Mouse (Mus musculus) CH12.LX (cell line): Measurements from ENCODE around the gene Zscan29. TPM values are rescaled to one million over a fixed set of nuclear protein-coding genes. Genes with fewer than 3 reads are reported as not detected.

Experiments
- DNase-seq: peaks from one replicate; pipeline ENCODE4 v3.0.0-alpha.2; 2013; ENCODE audit errors: extremely low read depth
- H3K27ac ChIP-seq: 2 replicates; pipeline ENCODE4 v1.5.1; 2012; ENCODE audit warnings: low read depth, mild to moderate bottlenecking, control low read depth, moderate library complexity; ENCODE audit not compliant: insufficient read depth
- H3K27me3 ChIP-seq: replicated peaks from 2 replicates; pipeline ENCODE3; 2012; ENCODE audit warnings: inconsistent platforms
- H3K36me3 ChIP-seq, 2 experiments: replicated peaks in 1 of 2; 2 replicates each; pipeline versions ENCODE3 to v1.6.1; 2012; ENCODE audit warnings: inconsistent platforms in 1 of 2, low read length in 1 of 2, mild to moderate bottlenecking in 1 of 2, mixed read lengths in 1 of 2, moderate library complexity in 1 of 2; ENCODE audit not compliant: control insufficient read depth in 1 of 2, insufficient read depth in 1 of 2
- H3K4me1 ChIP-seq, 2 experiments: 2 replicates each; pipeline ENCODE4 v1.6.1; 2012; ENCODE audit warnings: inconsistent platforms in 1 of 2, moderate library complexity in 1 of 2; ENCODE audit not compliant: insufficient read depth in 2 of 2, control insufficient read depth in 1 of 2
- H3K4me2 ChIP-seq: 2 replicates; pipeline ENCODE4 v1.6.1; 2012; ENCODE audit warnings: low read depth, mild to moderate bottlenecking, control low read depth; ENCODE audit not compliant: poor library complexity, insufficient read depth, severe bottlenecking
- H3K4me3 ChIP-seq, 3 experiments: fragments of 150-350 bp in 1 of 3; sonication (generic) in 1 of 3; replicated peaks in 1 of 3; 2 replicates each; pipeline versions ENCODE3 to v1.5.1; 2011 to 2012; ENCODE audit warnings: low read depth in 2 of 3, low read length in 2 of 3, mild to moderate bottlenecking in 2 of 3, moderate library complexity in 2 of 3, control low read depth in 1 of 3, improper control_type of control experiment in 1 of 3, inconsistent platforms in 1 of 3, mixed read lengths in 1 of 3; ENCODE audit not compliant: poor library complexity in 1 of 3
- H3K79me2 ChIP-seq: replicated peaks from 2 replicates; pipeline ENCODE4 v1.6.1; 2012; ENCODE audit warnings: mild to moderate bottlenecking, moderate library complexity; ENCODE audit not compliant: control insufficient read depth, poor library complexity, insufficient read depth, severe bottlenecking; ENCODE audit errors: extremely low read depth
- H3K9ac ChIP-seq: 2 replicates; pipeline ENCODE4 v1.6.1; 2012; ENCODE audit warnings: low read depth, mild to moderate bottlenecking, control low read depth, moderate library complexity; ENCODE audit not compliant: insufficient read depth
- H3K9me3 ChIP-seq: replicated peaks from 2 replicates; pipeline ENCODE3; 2012; ENCODE audit warnings: low read length, inconsistent platforms, mixed read lengths
- CHD2 ChIP-seq: IDR thresholded peaks from 2 replicates; pipeline ENCODE4 v1.6.1; 2011; ENCODE audit warnings: low read length, improper control_type of control experiment
- CTCF ChIP-seq, 2 experiments: IDR thresholded peaks in 1 of 2; conservative IDR thresholded peaks in 1 of 2; 2 replicates each; pipeline ENCODE4 v1.5.1; 2011 to 2012; ENCODE audit warnings: low read depth in 2 of 2, low read length in 2 of 2, improper control_type of control experiment in 1 of 2, inconsistent platforms in 1 of 2, mild to moderate bottlenecking in 1 of 2, moderate library complexity in 1 of 2
- ELF1 ChIP-seq: IDR thresholded peaks from 2 replicates; pipeline ENCODE4 v1.6.1; 2014; ENCODE audit warnings: low read depth, mild to moderate bottlenecking, inconsistent platforms, low read length, improper control_type of control experiment
- GABPA ChIP-seq: IDR thresholded peaks from 2 replicates; pipeline ENCODE4 v1.6.1; 2012; ENCODE audit warnings: low read depth, low read length, improper control_type of control experiment, inconsistent platforms; ENCODE audit not compliant: insufficient replicate concordance
- HCFC1 ChIP-seq: IDR thresholded peaks from 2 replicates; pipeline ENCODE4 v1.6.1; 2012; ENCODE audit warnings: low read depth, mild to moderate bottlenecking, inconsistent platforms, low read length, improper control_type of control experiment
- IRF4 ChIP-seq: IDR thresholded peaks from 2 replicates; pipeline ENCODE4 v1.6.1; 2014; ENCODE audit warnings: low read depth, mild to moderate bottlenecking, inconsistent platforms, low read length, improper control_type of control experiment
- JUND ChIP-seq: conservative IDR thresholded peaks from 2 replicates; pipeline ENCODE4 v1.6.1; 2011; ENCODE audit warnings: low read depth, low read length, improper control_type of control experiment
- KAT2A ChIP-seq: IDR thresholded peaks from 2 replicates; pipeline ENCODE4 v1.6.1; 2012; ENCODE audit warnings: low read length, improper control_type of control experiment, inconsistent platforms; ENCODE audit not compliant: insufficient replicate concordance
- MAFK ChIP-seq: IDR thresholded peaks from 2 replicates; pipeline ENCODE4 v1.6.1; 2011; ENCODE audit warnings: low read length, improper control_type of control experiment; ENCODE audit not compliant: insufficient replicate concordance
- MAX ChIP-seq: IDR thresholded peaks from 2 replicates; pipeline ENCODE4 v1.6.1; 2011; ENCODE audit warnings: low read length, improper control_type of control experiment
- MXI1 ChIP-seq: IDR thresholded peaks from 2 replicates; pipeline ENCODE4 v1.6.1; 2011; ENCODE audit warnings: mild to moderate bottlenecking, low read depth, low read length, improper control_type of control experiment
- MYC ChIP-seq: IDR thresholded peaks from 2 replicates; pipeline ENCODE4 v1.6.1; 2011; ENCODE audit warnings: low read depth, mild to moderate bottlenecking, improper control_type of control experiment, low read length
- NRF1 ChIP-seq: IDR thresholded peaks from 2 replicates; pipeline ENCODE4 v1.6.1; 2014; ENCODE audit warnings: low read depth, mild to moderate bottlenecking, inconsistent platforms, low read length, improper control_type of control experiment, moderate library complexity
- POLR2AphosphoS2 ChIP-seq: IDR thresholded peaks from 2 replicates; pipeline ENCODE4 v1.6.1; 2011; ENCODE audit warnings: low read depth, low read length, improper control_type of control experiment
- RAD21 ChIP-seq: IDR thresholded peaks from 2 replicates; pipeline ENCODE4 v1.6.1; 2011; ENCODE audit warnings: low read depth, mild to moderate bottlenecking, low read length, improper control_type of control experiment, moderate library complexity
- RCOR1 ChIP-seq: conservative IDR thresholded peaks from 2 replicates; pipeline ENCODE4 v1.6.1; 2012; ENCODE audit warnings: low read depth, mild to moderate bottlenecking, inconsistent platforms, low read length, improper control_type of control experiment
- SIN3A ChIP-seq: IDR thresholded peaks from 2 replicates; pipeline ENCODE4 v1.6.1; 2012; ENCODE audit warnings: low read length, improper control_type of control experiment, inconsistent platforms
- SMC3 ChIP-seq: IDR thresholded peaks from 2 replicates; pipeline ENCODE4 v1.6.1; 2011; ENCODE audit warnings: low read depth, low read length, improper control_type of control experiment
- UBTF ChIP-seq: IDR thresholded peaks from 2 replicates; pipeline ENCODE4 v1.6.1; 2012; ENCODE audit warnings: low read depth, mild to moderate bottlenecking, inconsistent platforms, low read length, improper control_type of control experiment, moderate library complexity
- USF1 ChIP-seq: IDR thresholded peaks from 2 replicates; pipeline ENCODE4 v1.6.1; 2014; ENCODE audit warnings: low read depth, mild to moderate bottlenecking, inconsistent platforms, low read length, improper control_type of control experiment
- ZMIZ1 ChIP-seq: IDR thresholded peaks from 2 replicates; pipeline ENCODE4 v1.6.1; 2012; ENCODE audit warnings: low read depth, mild to moderate bottlenecking, inconsistent platforms, low read length, improper control_type of control experiment
- ZNF384 ChIP-seq: IDR thresholded peaks from 2 replicates; pipeline ENCODE4 v1.6.1; 2012; ENCODE audit warnings: low read depth, low read length, improper control_type of control experiment, inconsistent platforms
- dilution Hi-C: fragments of 300-500 bp; cut with MboI; formaldehyde crosslinking; loops from 2 replicates; pipeline ENCODE4 v1.14.3; 2020; ENCODE audit warnings: low sequenced_read_pairs; ENCODE audit not compliant: extremely low pct_unique_long_range_greater_than_20kb, extremely low pct_ligation_motif_present
- in situ Hi-C: fragments of 300-500 bp; cut with MboI; formaldehyde crosslinking; loops from 3 replicates; pipeline ENCODE4 v1.14.3; 2019; ENCODE audit warnings: low sequenced_read_pairs, low pct_ligation_motif_present, low pct_unique_long_range_greater_than_20kb, mixed read lengths
- polyA plus RNA-seq: library from polyadenylated mRNA; unstranded; fragments of >175 nt; gene quantifications from 2 replicates; pipeline ENCODE4 v1.2.1, GENCODE M21; 2012; ENCODE audit warnings: low read depth; ENCODE audit not compliant: insufficient read length
- total RNA-seq, 2 experiments: library from RNA; depleted of rRNA; stranded (reverse); fragments of 300-350 nt in 1 of 2; fragments of >200 nt in 1 of 2; gene quantifications; 2 replicates each; pipeline ENCODE4 v1.2.3; 2012 to 2014

The Zscan29 gene
- total and polyA plus RNA-seq, 3 experiments: 4.9 to 7.3 (median 6.8) TPM

GRCm38 (mm10) chr2:121137371-121137770, 33.6 kb downstream of the Zscan29 start:
- Histone ChIP-seq H3K4me1 (peaks cover 4 to 31% of the 10 kb centered on the region in 2 experiments; a peak in 3 of 4 replicates), H3K9ac (no peak overlapping the region), H3K27me3 (no peaks in the 10 kb centered on the region), H3K79me2 (peaks cover 33% of the 10 kb centered on the region), H3K27ac (no peak overlapping the region), H3K36me3 (peaks cover 4 to 24% of the 10 kb centered on the region in 2 experiments), H3K9me3 (no peaks in the 10 kb centered on the region), H3K4me2 (no peak overlapping the region), H3K4me3 (no peak overlapping the region)
- TF ChIP-seq POLR2AphosphoS2: no peak
- TF ChIP-seq KAT2A: no peak
- no peak for TF ChIP-seq ZMIZ1
- no peak for TF ChIP-seq GABPA
- no peak for TF ChIP-seq RAD21
- no peak for TF ChIP-seq SMC3
- no peak for TF ChIP-seq RCOR1
- no peak for TF ChIP-seq JUND
- TF ChIP-seq CTCF (conservative IDR thresholded peaks at IDR 0.05 in 1 of 2, IDR thresholded peaks at IDR 0.05 in 1 of 2; ENCODE audit: low read depth in 2 of 2, low read length in 2 of 2): no peak
- no peak for TF ChIP-seq ELF1
- TF ChIP-seq SIN3A: no peak
- TF ChIP-seq MYC: no peak
- no peak for TF ChIP-seq UBTF
- dilution Hi-C loops: no loop called here
- DNase-seq: no peak
- in situ Hi-C loops: no loop called here

GRCm38 (mm10) chr2:121132822-121133221, 38.1 kb downstream of the Zscan29 start:
- Histone ChIP-seq H3K4me2 (no peak overlapping the region), H3K79me2 (0 out of 2 replicates have a peak, but pooled peaks cover 4% of the 10 kb centered on the region), H3K27me3 (no peaks in the 10 kb centered on the region), H3K27ac (no peak overlapping the region), H3K36me3 (peaks cover 0 to 8% of the 10 kb centered on the region in 2 experiments), H3K4me1 (peaks cover 0 to 3% of the 10 kb centered on the region in 2 experiments; a peak in 1 of 4 replicates), H3K4me3 (no peak overlapping the region), H3K9ac (no peak overlapping the region)
- dilution Hi-C loops: no loop called here
- in situ Hi-C loops: no loop called here
- DNase-seq: no peak
- TF ChIP-seq RCOR1: no peak
- TF ChIP-seq IRF4: no peak
- TF ChIP-seq ELF1: no peak
- no peak for TF ChIP-seq HCFC1
- TF ChIP-seq ZNF384: no peak
- TF ChIP-seq CHD2: no peak
- TF ChIP-seq MAX: no peak
- TF ChIP-seq MXI1: no peak
- TF ChIP-seq USF1: no peak
- no peak for TF ChIP-seq NRF1
- TF ChIP-seq MYC: no peak
- TF ChIP-seq MAFK: no peak
- no peak for TF ChIP-seq SIN3A
- TF ChIP-seq, all 38 proteins: peak for 0
- H3K9me3 ChIP-seq: no peaks in the 10 kb centered on the region
